Mouse (Mus musculus): ENCODE measurements around the gene Ap2s1.
A peak's percentile ranks its signal among the peaks of the same experiment; 100 is the strongest.

- TF ChIP-seq POLR2A (IDR thresholded peaks at IDR 0.05; ENCODE audit: control insufficient read depth, extremely low read depth, insufficient read depth, low read length, poor library complexity) (peak; percentile 65), CTCF (IDR thresholded peaks at IDR 0.05; ENCODE audit: borderline replicate concordance, control insufficient read depth, extremely low read depth, insufficient read depth, low read length, poor library complexity) (no peak; the same call in 1 of the 2 replicates)
These were observed at the start of gene Ap2s1 for GRCm38 (mm10) chr7:16738073-16738696.
